Mouse (Mus musculus): Measurements from ENCODE around the gene Gm21992. TPM values are rescaled to one million over a fixed set of nuclear protein-coding genes. Genes with fewer than 3 reads are reported as not detected.
"Not testable (repeated sequence)": the region's sequence is repeated elsewhere in the genome, so short reads cannot be mapped to it uniquely, and the experiment has no call there.

The Gm21992 gene
- polyA plus RNA-seq, 1 experiment, result 7.8 TPM

DNA sequence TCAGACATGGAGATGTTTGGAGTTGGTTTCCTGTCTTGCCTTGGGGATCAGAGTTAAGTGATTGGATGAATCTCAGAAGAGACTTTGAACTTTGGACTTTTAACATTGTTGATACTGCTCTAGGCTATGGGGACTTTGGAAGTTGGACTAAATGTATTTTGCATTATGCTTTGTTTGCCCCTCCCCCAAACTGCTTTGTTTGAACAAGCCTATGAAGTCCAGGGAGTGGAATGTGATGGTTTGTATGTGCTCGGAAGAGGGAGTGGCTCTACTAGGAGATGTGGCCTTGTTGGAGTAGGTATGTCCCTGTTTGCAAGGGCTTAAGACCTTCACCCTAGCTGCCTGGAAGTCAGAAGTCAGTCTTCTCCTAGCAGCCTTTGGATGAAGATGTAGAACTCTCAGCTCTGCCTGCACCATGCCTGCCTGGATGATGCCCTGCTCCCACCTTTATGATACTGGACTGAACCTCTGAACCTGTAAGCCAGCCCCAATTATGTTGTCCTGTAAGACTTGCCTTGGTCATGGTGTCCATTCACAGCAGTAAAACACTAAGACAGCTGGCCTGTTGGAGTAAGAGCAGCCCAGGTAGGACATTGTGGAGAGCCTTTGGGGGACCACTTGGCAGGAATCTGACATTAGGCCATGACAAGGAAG, 5.9 kb upstream of the Gm21992 start:
- TF ChIP-seq POLR2A (IDR thresholded peaks at IDR 0.05; ENCODE audit: low read depth, low read length) (no peak), CTCF (IDR thresholded peaks at IDR 0.05; ENCODE audit: borderline replicate concordance, insufficient read depth, low read length) (no peak)
- H3K4me3 ChIP-seq (ENCODE audit: insufficient read depth, low read length), result no peak overlapping the region
- no peak overlapping the region for H3K27ac ChIP-seq (ENCODE audit: insufficient read depth, low read length)
- H3K4me1 ChIP-seq (ENCODE audit: control insufficient read depth, insufficient read depth, low read length), result no peaks in the 10 kb centered on the region

GRCm38 (mm10) chr19:4813015-4813414, 1.6 kb upstream of the Gm21992 start:
- Histone ChIP-seq H3K27ac (ENCODE audit: insufficient read depth, low read length) (no peak overlapping the region), H3K4me1 (ENCODE audit: control insufficient read depth, insufficient read depth, low read length) (peaks cover 5% of the 10 kb centered on the region), H3K4me3 (ENCODE audit: insufficient read depth, low read length) (no peak overlapping the region)
- TF ChIP-seq CTCF (IDR thresholded peaks at IDR 0.05; ENCODE audit: borderline replicate concordance, insufficient read depth, low read length), result peak; percentile 27; the same call in 1 of the 2 replicates
- no peak for TF ChIP-seq POLR2A (IDR thresholded peaks at IDR 0.05; ENCODE audit: low read depth, low read length)

- not testable (repeated sequence) for H3K4me1 ChIP-seq (ENCODE audit: control insufficient read depth, insufficient read depth, low read length)
- peak overlapping the region; percentile 70 for H3K4me3 ChIP-seq (ENCODE audit: insufficient read depth, low read length)
- H3K27ac ChIP-seq (ENCODE audit: insufficient read depth, low read length), result peak overlapping the region; percentile 92
Observed at GRCm38 (mm10) chr19:4812334-4812949, 1.0 kb upstream of the Gm21992 start.

DNA sequence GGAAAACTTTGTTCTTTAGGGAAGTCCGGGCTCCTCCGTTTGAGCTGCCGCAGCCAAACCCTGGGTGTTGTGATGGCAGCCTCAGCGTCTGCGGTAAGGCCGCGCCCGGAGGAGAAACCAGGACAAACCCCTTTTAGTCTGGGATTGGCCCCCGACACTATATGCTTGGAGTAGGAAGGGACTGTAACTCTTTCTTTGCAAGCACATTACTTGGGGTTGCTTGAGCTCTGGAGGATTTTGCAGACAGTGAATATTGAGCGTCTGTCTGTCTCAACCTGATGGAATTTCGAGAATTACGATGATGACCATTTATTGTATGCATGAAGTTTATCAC, 464 bp upstream of the Gm21992 start:
- peaks cover 5% of the 10 kb centered on the region for H3K4me1 ChIP-seq (ENCODE audit: control insufficient read depth, insufficient read depth, low read length)
- peak overlapping the region; percentile 70 for H3K4me3 ChIP-seq (ENCODE audit: insufficient read depth, low read length)
- peak overlapping the region; percentile 92 for H3K27ac ChIP-seq (ENCODE audit: insufficient read depth, low read length)
- TF ChIP-seq POLR2A (IDR thresholded peaks at IDR 0.05; ENCODE audit: low read depth, low read length), result 0 out of 2 replicates have a peak, but pooled peaks have one; percentile 2
- no peak for TF ChIP-seq CTCF (IDR thresholded peaks at IDR 0.05; ENCODE audit: borderline replicate concordance, insufficient read depth, low read length)

GRCm38 (mm10) chr19:4810746-4811062, 708 bp downstream of the Gm21992 start:
- Histone ChIP-seq H3K27ac (ENCODE audit: insufficient read depth, low read length) (peak overlapping the region; percentile 69), H3K4me3 (ENCODE audit: insufficient read depth, low read length) (peak overlapping the region; percentile 57), H3K4me1 (ENCODE audit: control insufficient read depth, insufficient read depth, low read length) (peaks cover 5% of the 10 kb centered on the region)
- no peak for TF ChIP-seq POLR2A (IDR thresholded peaks at IDR 0.05; ENCODE audit: low read depth, low read length)
- TF ChIP-seq CTCF (IDR thresholded peaks at IDR 0.05; ENCODE audit: borderline replicate concordance, insufficient read depth, low read length), result no peak

GRCm38 (mm10) chr19:4810309-4810708, 1.1 kb downstream of the Gm21992 start:
- no peak for TF ChIP-seq CTCF (IDR thresholded peaks at IDR 0.05; ENCODE audit: borderline replicate concordance, insufficient read depth, low read length)
- TF ChIP-seq POLR2A (IDR thresholded peaks at IDR 0.05; ENCODE audit: low read depth, low read length), result no peak
- Histone ChIP-seq H3K27ac (ENCODE audit: insufficient read depth, low read length) (peak overlapping the region; percentile 69; the same call in 1 of the 2 replicates), H3K4me1 (ENCODE audit: control insufficient read depth, insufficient read depth, low read length) (peaks cover 5% of the 10 kb centered on the region), H3K4me3 (ENCODE audit: insufficient read depth, low read length) (peak overlapping the region; percentile 57)

GRCm38 (mm10) chr19:4803283-4803682, 8.1 kb downstream of the Gm21992 start:
- Histone ChIP-seq H3K4me3 (ENCODE audit: insufficient read depth, low read length) (no peak overlapping the region), H3K27ac (ENCODE audit: insufficient read depth, low read length) (no peak overlapping the region), H3K4me1 (ENCODE audit: control insufficient read depth, insufficient read depth, low read length) (0 out of 2 replicates have a peak, but pooled peaks cover under 1% of the 10 kb centered on the region)
- no peak for TF ChIP-seq POLR2A (IDR thresholded peaks at IDR 0.05; ENCODE audit: low read depth, low read length)
- TF ChIP-seq CTCF (IDR thresholded peaks at IDR 0.05; ENCODE audit: borderline replicate concordance, insufficient read depth, low read length), result no peak

DNA sequence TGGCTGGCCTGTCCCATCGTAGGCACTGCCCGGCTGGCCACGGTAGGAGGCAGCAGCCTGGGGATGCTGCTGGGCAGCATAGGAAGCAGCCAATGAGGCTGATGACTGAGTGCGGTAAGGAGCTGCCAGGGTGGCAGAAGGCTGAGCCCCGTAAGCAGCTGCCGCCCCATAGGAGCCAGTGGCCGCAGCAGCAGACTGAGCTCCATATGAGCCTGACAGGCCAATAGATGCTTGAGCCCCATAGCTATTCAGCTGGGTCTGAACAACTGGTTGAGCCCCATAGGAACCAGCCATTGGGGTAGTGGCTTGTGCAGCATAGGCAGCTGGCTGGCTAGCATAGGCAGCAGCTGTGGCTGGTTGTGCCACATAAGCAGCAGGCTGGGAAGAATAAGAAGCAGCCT, 8.7 kb downstream of the Gm21992 start:
- TF ChIP-seq POLR2A (IDR thresholded peaks at IDR 0.05; ENCODE audit: low read depth, low read length) (no peak), CTCF (IDR thresholded peaks at IDR 0.05; ENCODE audit: borderline replicate concordance, insufficient read depth, low read length) (no peak)
- H3K27ac ChIP-seq (ENCODE audit: insufficient read depth, low read length), result no peak overlapping the region
- H3K4me3 ChIP-seq (ENCODE audit: insufficient read depth, low read length), result no peak overlapping the region
- no peaks in the 10 kb centered on the region for H3K4me1 ChIP-seq (ENCODE audit: control insufficient read depth, insufficient read depth, low read length)

DNA sequence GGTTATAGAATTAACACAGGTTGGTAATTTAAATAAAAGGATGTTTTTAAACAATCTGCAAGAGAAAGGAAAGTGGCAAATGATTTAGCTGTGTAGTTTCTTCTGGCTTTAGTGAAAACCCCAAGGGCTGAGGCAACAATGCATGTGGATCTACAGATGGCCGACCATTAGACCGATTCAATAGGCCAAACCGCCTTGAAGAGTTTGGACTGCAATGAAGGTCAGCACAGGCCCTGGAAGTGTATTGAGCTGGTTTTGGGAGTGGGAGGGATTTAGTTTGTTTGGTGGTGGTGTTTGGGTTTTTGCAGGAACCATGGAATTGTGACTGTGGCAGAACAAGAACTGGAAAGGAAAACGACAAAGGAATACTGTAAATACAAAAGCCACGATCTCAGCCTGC, 12.3 kb downstream of the Gm21992 start:
- Histone ChIP-seq H3K4me3 (ENCODE audit: insufficient read depth, low read length) (no peak overlapping the region), H3K27ac (ENCODE audit: insufficient read depth, low read length) (no peak overlapping the region), H3K4me1 (ENCODE audit: control insufficient read depth, insufficient read depth, low read length) (no peaks in the 10 kb centered on the region)
- TF ChIP-seq CTCF (IDR thresholded peaks at IDR 0.05; ENCODE audit: borderline replicate concordance, insufficient read depth, low read length) (no peak), POLR2A (IDR thresholded peaks at IDR 0.05; ENCODE audit: low read depth, low read length) (no peak)

- Histone ChIP-seq H3K27ac (ENCODE audit: insufficient read depth, low read length) (peak overlapping the region; percentile 9; the same call in 1 of the 2 replicates), H3K4me1 (ENCODE audit: control insufficient read depth, insufficient read depth, low read length) (no peaks in the 10 kb centered on the region), H3K4me3 (ENCODE audit: insufficient read depth, low read length) (no peak overlapping the region)
- no peak for TF ChIP-seq POLR2A (IDR thresholded peaks at IDR 0.05; ENCODE audit: low read depth, low read length)
- no peak for TF ChIP-seq CTCF (IDR thresholded peaks at IDR 0.05; ENCODE audit: borderline replicate concordance, insufficient read depth, low read length)
Observed at GRCm38 (mm10) chr19:4797846-4798245, 13.6 kb downstream of the Gm21992 start.

Data from embryonic fibroblast, embryonic 13.5 days (primary cell).